ENCODE assay signal across 8 mouse cellular contexts in genomic region chr7:44586518-44586917, GRCm38 (mm10). TPM values are rescaled to one million over a fixed set of nuclear protein-coding genes. Genes with fewer than 3 reads are reported as not detected.
DNase-seq lines count a peak whose midpoint lies in the region; ATAC-seq and TF ChIP-seq lines count a peak whose summit lies in the region.

No protein-coding gene starts in this region.

- intact Hi-C loops in left cerebral cortex, postnatal 10 days (cut with DNase I): no loop called here

- no peak for TF ChIP-seq CTCF in E14TG2a.4 (conservative IDR thresholded peaks at IDR 0.05; ENCODE audit: low read length)

- peak; percentile 80 for DNase-seq in cerebellum, adult 11 months
- no peak for DNase-seq in cerebellum, postnatal 4 days (ENCODE audit: low spot score in 2 of 2)
- DNase-seq in left cerebral cortex, postnatal 10 days (ENCODE audit: extremely low spot score in 1 of 2, low spot score in 2 of 2): peak; percentile 70 to 72
- DNase-seq in c-Kit-positive CD71-positive TER-119-positive erythroid progenitor cells, embryonic 14.5 days (ENCODE audit: low spot score): no peak
- no peak for DNase-seq in ovary, adult 18-20 months (ENCODE audit: low spot score)

- peaks cover 50% of the 10 kb centered on the region for H3K4me1 ChIP-seq in E14TG2a.4 (replicated peaks; ENCODE audit: low read depth, low read length)
- peaks cover 37% of the 10 kb centered on the region for H3K4me1 ChIP-seq in forebrain, embryonic 15.5 days
- H3K4me1 ChIP-seq in neural tube, embryonic 15.5 days: peaks cover 45% of the 10 kb centered on the region

- peak overlapping the region; percentile 97 for H3K4me2 ChIP-seq in forebrain, embryonic 15.5 days (replicated peaks)
- peak overlapping the region; percentile 90 for H3K4me2 ChIP-seq in neural tube, embryonic 15.5 days

- peak overlapping the region; percentile 77 for H3K4me3 ChIP-seq in E14TG2a.4 (replicated peaks; ENCODE audit: low read length)
- peak overlapping the region; percentile 64 for H3K4me3 ChIP-seq in forebrain, embryonic 15.5 days
- H3K4me3 ChIP-seq in neural tube, embryonic 15.5 days (replicated peaks): peak overlapping the region; percentile 73

- peaks cover 29% of the 10 kb centered on the region for H3K27me3 ChIP-seq in E14TG2a.4 (ENCODE audit: insufficient read depth, low read length)
- H3K27me3 ChIP-seq in forebrain, embryonic 15.5 days: peaks cover 12% of the 10 kb centered on the region; the same call in 1 of the 2 replicates
- 0 out of 2 replicates have a peak, but pooled peaks cover 3% of the 10 kb centered on the region for H3K27me3 ChIP-seq in neural tube, embryonic 15.5 days (replicated peaks)

- ATAC-seq in forebrain, embryonic 15.5 days (replicated peaks): no peak
- no peak for ATAC-seq in neural tube, embryonic 15.5 days (ENCODE audit: low FRiP score)

- 10% methylated on average over 19 of the region's 19 CpGs for WGBS in forebrain, embryonic 15.5 days
- 13% methylated on average over 19 of the region's 19 CpGs for WGBS in neural tube, embryonic 15.5 days

- peaks cover 17% of the 10 kb centered on the region for H3K36me3 ChIP-seq in E14TG2a.4 (ENCODE audit: insufficient read depth, low read length)
- H3K36me3 ChIP-seq in forebrain, embryonic 15.5 days: no peaks in the 10 kb centered on the region
- no peaks in the 10 kb centered on the region for H3K36me3 ChIP-seq in neural tube, embryonic 15.5 days

- H3K9ac ChIP-seq in forebrain, embryonic 15.5 days (replicated peaks): peak overlapping the region; percentile 51
- peak overlapping the region; percentile 53 for H3K9ac ChIP-seq in neural tube, embryonic 15.5 days (replicated peaks)

- peak overlapping the region; percentile 62; the same call in 1 of the 2 replicates for H3K27ac ChIP-seq in forebrain, embryonic 15.5 days (replicated peaks)
- H3K27ac ChIP-seq in neural tube, embryonic 15.5 days (replicated peaks): peak overlapping the region; percentile 78

- H3K9me3 ChIP-seq in E14TG2a.4 (ENCODE audit: low read length): no peaks in the 10 kb centered on the region
- no peaks in the 10 kb centered on the region for H3K9me3 ChIP-seq in forebrain, embryonic 15.5 days
- no peaks in the 10 kb centered on the region for H3K9me3 ChIP-seq in neural tube, embryonic 15.5 days (replicated peaks)

RNA-seq across cellular contexts. Expression of gene Kcnc3, which starts 3.9 kb away (rescaled TPM):
- polyA plus RNA-seq in forebrain, embryonic 15.5 days (2015; fragmentation: Nextera tagmentation; extraction: Ambion mirVana): 2.6 and 3.3 TPM in 2 replicates
- total RNA-seq in left cerebral cortex, postnatal 10 days (2021): 10 to 100 TPM; 48.5 to 55.4 TPM
- 7.2 and 8.0 TPM in 2 replicates for polyA plus RNA-seq in neural tube, embryonic 15.5 days (2015; fragmentation: Nextera tagmentation; extraction: Ambion mirVana)

RNA-seq across cellular contexts. Expression of gene Napsa, which starts 14.3 kb away (rescaled TPM):
- polyA plus RNA-seq in forebrain, embryonic 15.5 days (2015; fragmentation: Nextera tagmentation; extraction: Ambion mirVana): 1.0 and 1.6 TPM in 2 replicates
- under 1 TPM in 1 of 2 experiments, not detected in 1; 0.32 TPM for total RNA-seq in left cerebral cortex, postnatal 10 days (2021)
- polyA plus RNA-seq in neural tube, embryonic 15.5 days (2015; fragmentation: Nextera tagmentation; extraction: Ambion mirVana): 1.1 and 4.9 TPM in 2 replicates

RNA-seq across cellular contexts. Expression of gene Nr1h2, which starts 32.8 kb away (rescaled TPM):
- 70.5 and 79.5 TPM in 2 replicates for polyA plus RNA-seq in forebrain, embryonic 15.5 days (2015; fragmentation: Nextera tagmentation; extraction: Ambion mirVana)
- 10 to 100 TPM; 49.6 to 53.6 TPM for total RNA-seq in left cerebral cortex, postnatal 10 days (2021)
- polyA plus RNA-seq in neural tube, embryonic 15.5 days (2015; fragmentation: Nextera tagmentation; extraction: Ambion mirVana): 54.0 and 62.0 TPM in 2 replicates

RNA-seq across cellular contexts. Expression of gene Pold1, which starts 37.9 kb away (rescaled TPM):
- 46.9 and 54.1 TPM in 2 replicates for polyA plus RNA-seq in forebrain, embryonic 15.5 days (2015; fragmentation: Nextera tagmentation; extraction: Ambion mirVana)
- total RNA-seq in left cerebral cortex, postnatal 10 days (2021): 1 to 10 TPM; 6.9 to 7.2 TPM
- 18.8 and 38.9 TPM in 2 replicates for polyA plus RNA-seq in neural tube, embryonic 15.5 days (2015; fragmentation: Nextera tagmentation; extraction: Ambion mirVana)

RNA-seq across cellular contexts. Expression of gene Spib, which starts 54.6 kb away (rescaled TPM):
- not detected in 2 replicates for polyA plus RNA-seq in forebrain, embryonic 15.5 days (2015; fragmentation: Nextera tagmentation; extraction: Ambion mirVana)
- under 1 TPM in 1 of 2 experiments, not detected in 1; 0.13 TPM for total RNA-seq in left cerebral cortex, postnatal 10 days (2021)
- polyA plus RNA-seq in neural tube, embryonic 15.5 days (2015; fragmentation: Nextera tagmentation; extraction: Ambion mirVana): 7.5 TPM in 1 of 2 replicates, not detected in the other

Comparison
In these comparisons a context has a peak if more than half of its experiments do, and no peak if none do; other contexts are left out.
1. DNase-seq: peak in cerebellum, adult 11 months (single experiment) and left cerebral cortex, postnatal 10 days (2 of 2); none in cerebellum, postnatal 4 days (0 of 2), c-Kit-positive CD71-positive TER-119-positive erythroid progenitor cells, embryonic 14.5 days (single experiment) and ovary, adult 18-20 months (single experiment).
2. Peak in every context shown above with its lines, with median percentiles within 50 percentile points of each other: H3K4me3 ChIP-seq.